Mouse (Mus musculus): ENCODE measurements around the gene Imp3. TPM values are rescaled to one million over a fixed set of nuclear protein-coding genes. Genes with fewer than 3 reads are reported as not detected.

The Imp3 gene
- total and polyA plus RNA-seq, 3 experiments, result 154 to 160 TPM; not detected in 1

DNA sequence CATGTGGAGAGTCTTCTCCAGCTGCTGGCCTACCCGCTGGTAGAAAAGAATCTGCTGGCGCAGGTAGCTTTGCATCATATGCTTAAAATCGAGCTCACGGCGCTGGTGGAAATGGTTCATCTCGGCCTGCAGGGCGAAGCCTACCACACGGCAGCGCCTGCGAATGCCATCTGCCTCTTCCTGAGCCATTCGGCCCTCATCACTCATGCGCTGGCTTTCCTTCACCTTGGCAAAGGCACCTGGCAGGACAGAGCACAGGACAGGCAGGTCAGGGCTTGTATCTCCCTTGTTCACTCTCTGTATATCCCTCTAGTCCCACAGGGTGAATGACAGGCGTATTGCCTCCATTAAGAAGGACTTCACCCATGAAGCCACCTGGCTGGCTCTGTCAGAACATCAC, 18.8 kb upstream of the Imp3 start:
- no peaks in the 10 kb centered on the region for H3K79me2 ChIP-seq (ENCODE audit: control insufficient read depth, insufficient read depth, low read length, poor library complexity)
- H3K4me3 ChIP-seq (ENCODE audit: control insufficient read depth in 1 of 2, insufficient read depth in 1 of 2, low read depth in 2 of 2, low read length in 2 of 2), result no peak overlapping the region
- H3K9ac ChIP-seq (ENCODE audit: control insufficient read depth, low read depth, low read length, poor library complexity, severe bottlenecking), result no peak overlapping the region
- no peak overlapping the region for H3K27ac ChIP-seq (ENCODE audit: control insufficient read depth, low read depth, low read length)
- H3K9me3 ChIP-seq (replicated peaks; ENCODE audit: insufficient read depth, low read length), result no peaks in the 10 kb centered on the region
- peaks cover 0 to 2% of the 10 kb centered on the region in 2 experiments; a peak in 1 of 4 replicates for H3K4me1 ChIP-seq (ENCODE audit: control insufficient read depth in 1 of 2, insufficient read depth in 2 of 2, low read length in 2 of 2)
- H3K27me3 ChIP-seq (ENCODE audit: control insufficient read depth in 1 of 2, insufficient read depth in 2 of 2, low read length in 2 of 2), result no peaks in the 10 kb centered on the region
- TF ChIP-seq MXI1 (IDR thresholded peaks at IDR 0.05; ENCODE audit: low read depth, low read length), result no peak
- no peak for TF ChIP-seq UBTF (IDR thresholded peaks at IDR 0.05; ENCODE audit: borderline replicate concordance, insufficient read depth, low read depth, low read length)
- no peak for TF ChIP-seq MYB (IDR thresholded peaks at IDR 0.05; ENCODE audit: low read depth, low read length)
- no peak for TF ChIP-seq ETS1 (IDR thresholded peaks at IDR 0.05; ENCODE audit: low read depth, low read length)
- no peak for TF ChIP-seq ZMIZ1 (IDR thresholded peaks at IDR 0.05; ENCODE audit: low read depth, low read length)
- TF ChIP-seq BHLHE40 (IDR thresholded peaks at IDR 0.05; ENCODE audit: borderline replicate concordance, low read depth, low read length), result no peak
- TF ChIP-seq ELF1 (IDR thresholded peaks at IDR 0.05; ENCODE audit: low read depth, low read length), result no peak
- H3K36me3 ChIP-seq (ENCODE audit: control insufficient read depth in 1 of 2, insufficient read depth in 2 of 2, low read length in 2 of 2), result no peaks in the 10 kb centered on the region
- DNase-seq (ENCODE audit: low read depth, low spot score), result no peak

DNA sequence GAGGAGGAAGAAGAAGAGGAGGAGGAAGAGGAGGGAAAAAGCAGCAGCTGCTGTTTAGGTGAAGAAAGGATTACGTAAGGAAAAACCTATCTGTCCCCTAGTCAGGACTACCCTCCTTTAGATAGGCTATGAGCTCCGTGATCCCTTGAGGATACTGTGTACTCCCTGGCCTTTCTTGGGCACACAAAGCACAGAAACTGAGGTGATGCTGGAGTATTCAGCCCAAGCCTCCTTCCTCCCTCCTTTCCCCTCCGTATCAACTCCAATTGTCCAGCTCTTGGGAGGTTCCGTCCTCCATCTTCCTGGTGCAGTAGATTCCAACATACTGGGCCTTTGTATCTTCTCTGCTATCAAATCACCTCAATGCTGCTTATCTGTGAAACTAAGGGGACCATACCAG, 14.5 kb upstream of the Imp3 start:
- Histone ChIP-seq H3K4me3 (ENCODE audit: control insufficient read depth in 1 of 2, insufficient read depth in 1 of 2, low read depth in 2 of 2, low read length in 2 of 2) (no peak overlapping the region), H3K9me3 (replicated peaks; ENCODE audit: insufficient read depth, low read length) (no peaks in the 10 kb centered on the region), H3K27ac (ENCODE audit: control insufficient read depth, low read depth, low read length) (no peak overlapping the region), H3K27me3 (ENCODE audit: control insufficient read depth in 1 of 2, insufficient read depth in 2 of 2, low read length in 2 of 2) (no peaks in the 10 kb centered on the region), H3K36me3 (ENCODE audit: control insufficient read depth in 1 of 2, insufficient read depth in 2 of 2, low read length in 2 of 2) (peaks cover 0 to 8% of the 10 kb centered on the region in 2 experiments; a peak in 2 of 4 replicates), H3K79me2 (ENCODE audit: control insufficient read depth, insufficient read depth, low read length, poor library complexity) (no peaks in the 10 kb centered on the region; the same call in 1 of the 2 replicates), H3K4me1 (ENCODE audit: control insufficient read depth in 1 of 2, insufficient read depth in 2 of 2, low read length in 2 of 2) (peaks cover 5 to 30% of the 10 kb centered on the region in 2 experiments; a peak in 3 of 4 replicates), H3K9ac (ENCODE audit: control insufficient read depth, low read depth, low read length, poor library complexity, severe bottlenecking) (no peak overlapping the region)
- DNase-seq (ENCODE audit: low read depth, low spot score), result no peak
- TF ChIP-seq EP300 (IDR thresholded peaks at IDR 0.05; ENCODE audit: low read depth in 1 of 2, low read length in 2 of 2) (no peak), ETS1 (IDR thresholded peaks at IDR 0.05; ENCODE audit: low read depth, low read length) (no peak), NELFE (IDR thresholded peaks at IDR 0.05; ENCODE audit: low read depth, low read length) (no peak), ZC3H11A (IDR thresholded peaks at IDR 0.05; ENCODE audit: low read depth, low read length) (no peak), MYC (IDR thresholded peaks at IDR 0.05; ENCODE audit: low read depth, low read length) (no peak), TAL1 (IDR thresholded peaks at IDR 0.05; ENCODE audit: low read length) (no peak), ZMIZ1 (IDR thresholded peaks at IDR 0.05; ENCODE audit: low read depth, low read length) (no peak), E2F4 (IDR thresholded peaks at IDR 0.05; ENCODE audit: borderline replicate concordance, low read depth, low read length) (no peak), RCOR1 (IDR thresholded peaks at IDR 0.05; ENCODE audit: low read depth, low read length) (no peak)
